Mouse (Mus musculus) embryonic facial prominence, embryonic 10.5 days (tissue): ENCODE data around the gene Eif3g. TPM values are rescaled to one million over a fixed set of nuclear protein-coding genes. Genes with fewer than 3 reads are reported as not detected.

Source experiments
- DNase-seq: peaks from one replicate; pipeline ENCODE4 v3.0.0-alpha.2; 2017; ENCODE audit warnings: low spot score
- H3K27ac ChIP-seq: fragments of 300-500 bp; sonication (generic); replicated peaks from 2 replicates; pipeline ENCODE4 v1.5.1; 2016; ENCODE audit warnings: mild to moderate bottlenecking
- H3K27me3 ChIP-seq: fragments of 300-500 bp; sonication (generic); replicated peaks from 2 replicates; pipeline ENCODE4 v1.6.1; 2016; ENCODE audit warnings: low read depth, mild to moderate bottlenecking; ENCODE audit not compliant: poor library complexity, severe bottlenecking
- H3K36me3 ChIP-seq: fragments of 300-500 bp; sonication (generic); replicated peaks from 2 replicates; pipeline ENCODE4 v1.6.1; 2016; ENCODE audit warnings: mild to moderate bottlenecking, moderate library complexity
- H3K4me1 ChIP-seq: fragments of 300-500 bp; sonication (generic); 2 replicates; pipeline ENCODE4 v1.6.1; 2016
- H3K4me3 ChIP-seq: fragments of 300-500 bp; sonication (generic); 2 replicates; pipeline ENCODE4 v1.5.1; 2016; ENCODE audit warnings: mild to moderate bottlenecking, moderate library complexity
- H3K9me3 ChIP-seq: fragments of 300-500 bp; sonication (generic); 2 replicates; pipeline ENCODE4 v1.6.1; 2016; ENCODE audit warnings: mild to moderate bottlenecking
- WGBS: fragments of 180-500 bp; shearing (Covaris S2); methylation state at CpG from one replicate; pipeline ENCODE4 v1.1.7; 2016; 5-methylcytosine and 5-hydroxymethylcytosine counted together
- microRNA-seq: library from miRNA; unstranded; fragments of <30 nt; microRNA quantifications from one replicate; pipeline ENCODE4, GENCODE M21; 2017
- polyA plus RNA-seq: library from polyadenylated mRNA; unstranded; fragments of >200 nt; fragmentation: Nextera tagmentation; extraction: Ambion mirVana; gene quantifications from 2 replicates; pipeline ENCODE4 v1.2.1, GENCODE M21; 2016

The Eif3g gene
- polyA plus RNA-seq, 1 experiment from 2014 or later: 411 TPM

DNA sequence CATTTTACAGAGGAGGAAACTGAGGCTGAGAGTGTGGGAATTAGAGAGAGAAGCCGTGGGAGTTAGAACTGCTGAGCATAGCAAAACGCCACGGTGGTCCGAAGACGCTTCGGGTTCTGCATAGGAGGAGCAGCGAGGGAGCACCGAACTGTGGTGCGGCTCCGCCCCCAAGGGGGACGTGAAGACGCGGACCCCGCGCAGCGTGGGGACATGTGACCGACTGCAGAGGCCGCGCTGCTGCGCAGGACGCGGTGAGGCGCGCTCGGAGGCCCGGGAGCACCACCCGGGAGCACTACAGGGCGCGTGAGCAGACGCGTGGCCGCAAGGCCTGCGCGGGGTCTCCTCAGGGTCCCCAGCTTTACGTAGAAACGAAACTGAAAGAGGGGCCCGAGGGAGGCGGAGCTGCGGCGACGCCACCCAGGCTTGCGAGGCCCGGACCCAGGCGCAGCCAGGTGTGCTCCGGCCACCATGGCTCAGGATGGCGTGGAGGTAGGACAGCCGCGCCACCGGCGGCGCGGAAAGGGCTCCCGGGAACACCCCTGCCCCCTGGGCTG, 29.9 kb downstream of the Eif3g start, which contains the start of gene A230050P20Rik:
Gene A230050P20Rik (plus strand): TSS at position 195 of the 554 bp plus-strand sequence.
- Histone ChIP-seq H3K9me3 (no peaks in the 10 kb centered on the region), H3K27ac (no peak within 1 kb of the TSS), H3K4me1 (peaks cover 10% of the 10 kb centered on the region), H3K4me3 (peak within 1 kb of the TSS; percentile 51), H3K27me3 (peaks cover 60% of the 10 kb centered on the region), H3K36me3 (no peaks in the 10 kb centered on the region)
- DNase-seq: peak; percentile 32
- 10% methylated on average over 53 of the region's 53 CpGs for WGBS

DNA sequence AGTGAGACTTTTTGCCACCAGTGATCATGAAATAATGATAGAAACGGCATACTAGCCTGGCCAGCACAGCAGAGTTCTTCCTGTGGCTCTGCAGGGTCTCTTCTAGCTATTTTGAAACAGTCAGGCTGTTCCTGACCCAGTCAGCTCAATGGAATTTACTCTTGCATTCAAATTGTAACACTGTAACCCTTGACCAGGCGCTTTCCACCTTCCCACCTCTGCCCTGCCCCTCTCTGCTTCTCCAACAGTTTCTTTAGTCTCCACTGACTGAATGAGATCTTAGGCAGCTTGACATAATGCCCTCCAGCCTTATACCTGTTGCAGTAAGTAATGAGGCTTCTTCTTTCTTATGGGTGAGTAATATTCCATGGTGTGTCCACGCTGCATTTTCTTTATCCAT, 31.5 kb downstream of the Eif3g start:
- Histone ChIP-seq H3K27me3 (peaks cover 60% of the 10 kb centered on the region), H3K27ac (no peak overlapping the region), H3K9me3 (no peaks in the 10 kb centered on the region), H3K36me3 (no peaks in the 10 kb centered on the region), H3K4me1 (peaks cover 10% of the 10 kb centered on the region), H3K4me3 (no peak overlapping the region)
- 66% methylated on average over 3 of the region's 3 CpGs for WGBS
- DNase-seq: no peak

DNA sequence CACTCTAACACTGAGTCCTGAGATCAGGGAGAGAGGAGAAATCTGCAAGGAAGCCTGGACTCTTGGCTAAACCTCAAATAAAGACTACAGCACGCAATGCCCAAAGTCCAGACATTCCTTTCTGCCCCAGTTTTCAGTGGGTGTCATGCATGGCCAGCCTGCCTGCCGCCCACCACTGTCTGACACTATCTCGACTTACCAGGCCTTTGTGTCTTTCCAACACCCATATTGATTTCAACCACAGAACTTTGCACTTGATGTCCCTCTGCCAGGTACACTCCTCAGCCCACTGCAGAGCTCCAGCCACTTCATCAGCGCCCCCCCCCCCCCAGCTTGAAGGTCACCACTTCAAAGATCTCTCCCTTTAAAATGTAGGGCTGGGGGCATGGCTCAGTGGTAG, 36.2 kb downstream of the Eif3g start:
- Histone ChIP-seq H3K4me1 (no peaks in the 10 kb centered on the region), H3K36me3 (no peaks in the 10 kb centered on the region), H3K27ac (no peak overlapping the region), H3K9me3 (no peaks in the 10 kb centered on the region), H3K27me3 (peaks cover 15% of the 10 kb centered on the region), H3K4me3 (no peak overlapping the region)
- 59% methylated on average over 4 of the region's 4 CpGs for WGBS
- DNase-seq: no peak

DNA sequence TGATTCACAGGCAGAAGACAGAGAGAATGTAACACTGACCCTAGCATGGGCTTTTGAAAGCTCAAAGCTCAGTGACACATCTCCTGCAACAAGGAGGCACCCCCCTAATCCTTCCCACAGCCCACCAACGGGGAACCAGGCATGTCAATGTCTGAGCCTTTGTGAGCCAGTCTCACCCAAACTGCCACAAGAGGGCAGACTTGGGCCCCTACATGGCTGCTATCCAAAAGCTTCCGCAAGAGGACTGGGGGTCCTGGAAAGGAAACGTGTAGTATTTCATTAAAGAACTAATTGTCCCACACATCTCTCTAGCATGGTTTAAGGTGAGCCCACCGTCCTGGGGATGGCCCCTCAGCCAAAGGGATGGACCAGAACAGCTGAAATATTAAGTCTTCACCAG, 36.6 kb downstream of the Eif3g start:
- no peak overlapping the region for H3K4me3 ChIP-seq
- no peaks in the 10 kb centered on the region for H3K36me3 ChIP-seq
- peaks cover 11% of the 10 kb centered on the region for H3K27me3 ChIP-seq
- no peaks in the 10 kb centered on the region for H3K9me3 ChIP-seq
- 11% methylated on average over 4 of the region's 4 CpGs for WGBS
- no peaks in the 10 kb centered on the region for H3K4me1 ChIP-seq
- H3K27ac ChIP-seq: no peak overlapping the region
- peak; percentile 57 for DNase-seq

DNA sequence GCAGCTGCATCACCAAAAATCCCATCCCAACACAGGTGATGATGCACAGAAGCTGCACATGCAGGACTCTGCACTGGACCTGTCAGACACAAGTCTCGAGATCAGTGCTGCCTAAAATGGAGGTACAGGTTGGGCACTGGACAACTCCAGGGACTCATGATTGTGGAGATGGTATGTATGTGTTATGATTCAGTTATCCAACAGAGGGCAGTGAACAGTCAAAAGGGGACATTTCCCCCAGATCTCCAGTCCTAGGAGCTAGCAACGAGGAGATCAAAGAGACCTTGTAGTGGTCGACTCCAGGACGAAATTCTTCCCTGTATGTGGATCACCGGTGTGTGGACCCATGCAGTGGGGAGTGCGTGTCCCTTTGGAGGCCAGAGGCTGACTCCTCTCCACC, 38.5 kb downstream of the Eif3g start:
- no peak for DNase-seq
- H3K36me3 ChIP-seq: no peaks in the 10 kb centered on the region
- no peak overlapping the region for H3K27ac ChIP-seq
- 50% methylated on average over 6 of the region's 6 CpGs for WGBS
- no peaks in the 10 kb centered on the region for H3K4me1 ChIP-seq
- H3K4me3 ChIP-seq: no peak overlapping the region
- no peaks in the 10 kb centered on the region for H3K27me3 ChIP-seq
- H3K9me3 ChIP-seq: no peaks in the 10 kb centered on the region

DNA sequence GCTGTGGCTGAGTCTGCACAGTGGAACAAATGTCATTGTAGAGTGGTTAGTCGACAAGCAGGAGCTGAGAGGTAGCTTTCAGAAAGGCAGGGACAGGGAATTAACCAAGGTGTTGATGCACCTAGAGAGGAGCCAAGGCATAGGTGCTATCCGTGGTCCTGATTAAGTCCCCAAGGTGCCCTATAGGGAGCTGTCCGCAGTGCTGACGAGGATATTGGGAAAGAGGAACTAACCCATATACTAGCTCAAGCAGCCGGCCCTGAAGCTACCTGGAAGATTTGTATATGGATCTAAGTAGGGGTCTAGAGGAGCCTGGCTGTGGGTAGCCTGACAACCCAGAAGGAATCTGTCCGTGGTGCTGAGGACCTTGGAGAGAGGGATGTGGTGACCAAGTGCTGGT, 41.3 kb downstream of the Eif3g start:
- H3K9me3 ChIP-seq: no peaks in the 10 kb centered on the region
- H3K27ac ChIP-seq: no peak overlapping the region
- no peak overlapping the region for H3K4me3 ChIP-seq
- WGBS: 10% methylated on average over 6 of the region's 6 CpGs
- H3K27me3 ChIP-seq: no peaks in the 10 kb centered on the region
- no peaks in the 10 kb centered on the region for H3K4me1 ChIP-seq
- DNase-seq: peak; percentile 78
- no peaks in the 10 kb centered on the region for H3K36me3 ChIP-seq

DNA sequence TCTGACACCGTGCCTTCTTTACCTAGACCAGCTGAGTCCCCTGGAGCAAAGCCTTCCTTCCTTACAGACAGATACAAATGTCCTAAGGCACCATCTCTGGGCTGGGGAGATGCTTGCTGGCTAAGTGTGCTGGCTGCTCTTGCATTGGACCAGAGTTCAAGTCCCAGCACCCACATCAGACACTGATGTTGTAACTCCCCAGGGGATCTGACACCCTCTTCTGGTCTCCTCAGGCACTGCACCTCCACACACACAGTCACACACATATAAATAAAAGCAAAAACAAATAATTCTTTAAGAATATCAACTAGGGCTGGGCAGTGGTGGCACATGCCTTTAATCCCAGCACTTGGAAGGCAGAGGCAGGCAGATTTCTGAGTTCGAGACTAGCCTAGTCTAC, 48.2 kb downstream of the Eif3g start:
- H3K4me1 ChIP-seq: no peaks in the 10 kb centered on the region
- no peaks in the 10 kb centered on the region for H3K36me3 ChIP-seq
- no peak overlapping the region for H3K4me3 ChIP-seq
- no peak for DNase-seq
- H3K9me3 ChIP-seq: no peaks in the 10 kb centered on the region
- 88% methylated on average over 2 of the region's 2 CpGs for WGBS
- no peaks in the 10 kb centered on the region for H3K27me3 ChIP-seq
- no peak overlapping the region for H3K27ac ChIP-seq

Small RNAs within 50 kb of the gene (microRNA-seq; reads per million reads assigned to microRNA genes)
- 1.5 reads per million for gene Mir7081

Other genes starting within 250 kb of the Eif3g start
- 82.2 and 87.9 TPM in 2 replicates for gene Pin1, start 246.5 kb downstream of the Eif3g start, polyA plus RNA-seq
- 13.1 and 20.1 TPM in 2 replicates for gene Olfm2, start 152.3 kb downstream of the Eif3g start, polyA plus RNA-seq
- gene Col5a3, start 83.6 kb downstream of the Eif3g start, polyA plus RNA-seq: 0.39 and 0.60 TPM in 2 replicates
- not detected in 2 replicates for gene Rdh8, start 80.1 kb downstream of the Eif3g start, polyA plus RNA-seq
- 1.1 and 2.2 TPM in 2 replicates for gene A230050P20Rik, start 30.0 kb downstream of the Eif3g start, polyA plus RNA-seq
- gene Angptl6, start 18.9 kb downstream of the Eif3g start, polyA plus RNA-seq: 3.2 and 3.3 TPM in 2 replicates
- gene Ppan, start 10.4 kb downstream of the Eif3g start, polyA plus RNA-seq: 99.2 and 100 TPM in 2 replicates
- gene Dnmt1, start 61.3 kb upstream of the Eif3g start, polyA plus RNA-seq: 168 and 176 TPM in 2 replicates
- gene S1pr2, start 78.2 kb upstream of the Eif3g start, polyA plus RNA-seq: 38.2 and 42.8 TPM in 2 replicates
- gene Mrpl4, start 104.1 kb upstream of the Eif3g start, polyA plus RNA-seq: 154 and 161 TPM in 2 replicates
- gene Icam1, start 117.4 kb upstream of the Eif3g start, polyA plus RNA-seq: 5.9 and 6.0 TPM in 2 replicates
- gene Icam4, start 130.8 kb upstream of the Eif3g start, polyA plus RNA-seq: 3.8 and 5.1 TPM in 2 replicates
- not detected in 2 replicates for gene Icam5, start 133.4 kb upstream of the Eif3g start, polyA plus RNA-seq
- gene Zglp1, start 168.5 kb upstream of the Eif3g start, polyA plus RNA-seq: 0.70 and 1.8 TPM in 2 replicates
- gene Gm49373, start 174.5 kb upstream of the Eif3g start, polyA plus RNA-seq: 0.42 and 1.4 TPM in 2 replicates
- 62.6 and 64.0 TPM in 2 replicates for gene Fdx1l, start 175.0 kb upstream of the Eif3g start, polyA plus RNA-seq
- gene Gm38431, start 193.4 kb upstream of the Eif3g start, polyA plus RNA-seq: 3.5 and 4.5 TPM in 2 replicates
- gene Raver1, start 193.4 kb upstream of the Eif3g start, polyA plus RNA-seq: 98.1 and 106 TPM in 2 replicates
- 14.8 and 16.1 TPM in 2 replicates for gene Tyk2, start 232.6 kb upstream of the Eif3g start, polyA plus RNA-seq